Mouse (Mus musculus): ENCODE data around the gene Eps15l1. TPM values are rescaled to one million over a fixed set of nuclear protein-coding genes. Genes with fewer than 3 reads are reported as not detected.

The Eps15l1 gene
- polyA plus RNA-seq, 1 experiment from 2014 or later, result 42.5 TPM

- peaks cover 32% of the 10 kb centered on the region for H3K27me3 ChIP-seq (replicated peaks; ENCODE audit: control insufficient read depth, insufficient read depth, low read length)
- no peaks in the 10 kb centered on the region for H3K36me3 ChIP-seq (ENCODE audit: control insufficient read depth, insufficient read depth, low read length)
- 58% methylated on average over 25 of the region's 25 CpGs for WGBS
- H3K4me3 ChIP-seq (ENCODE audit: low read length), result peak overlapping the region; percentile 65
- peak overlapping the region; percentile 96 for H3K4me2 ChIP-seq (ENCODE audit: low read depth, low read length)
- H3K9me3 ChIP-seq (ENCODE audit: control insufficient read depth, low read length), result no peaks in the 10 kb centered on the region
- H3K27ac ChIP-seq (ENCODE audit: low read length), result no peak overlapping the region
- peak overlapping the region; percentile 41; the same call in 1 of the 2 replicates for H3K9ac ChIP-seq (ENCODE audit: low read depth, low read length)
- ATAC-seq, result no peak
- peaks cover 14% of the 10 kb centered on the region for H3K4me1 ChIP-seq (ENCODE audit: control insufficient read depth, insufficient read depth, low read length)
These were observed 100.3 kb downstream of the Eps15l1 start for GRCm38 (mm10) chr8:72320803-72321583.

GRCm38 (mm10) chr8:72319921-72320802 lies 101.1 kb downstream of the Eps15l1 start:
- Histone ChIP-seq H3K27me3 (replicated peaks; ENCODE audit: control insufficient read depth, insufficient read depth, low read length) (peaks cover 32% of the 10 kb centered on the region), H3K4me1 (ENCODE audit: control insufficient read depth, insufficient read depth, low read length) (peaks cover 14% of the 10 kb centered on the region), H3K27ac (ENCODE audit: low read length) (no peak overlapping the region), H3K9me3 (ENCODE audit: control insufficient read depth, low read length) (no peaks in the 10 kb centered on the region), H3K4me2 (ENCODE audit: low read depth, low read length) (peak overlapping the region; percentile 96), H3K36me3 (ENCODE audit: control insufficient read depth, insufficient read depth, low read length) (no peaks in the 10 kb centered on the region), H3K9ac (ENCODE audit: low read depth, low read length) (peak overlapping the region; percentile 71), H3K4me3 (ENCODE audit: low read length) (peak overlapping the region; percentile 65)
- WGBS, result 7% methylated on average over 52 of the region's 55 CpGs
- ATAC-seq, result no peak

- H3K4me2 ChIP-seq (ENCODE audit: low read depth, low read length), result peak overlapping the region; percentile 96
- H3K27me3 ChIP-seq (replicated peaks; ENCODE audit: control insufficient read depth, insufficient read depth, low read length), result peaks cover 32% of the 10 kb centered on the region
- no peaks in the 10 kb centered on the region for H3K36me3 ChIP-seq (ENCODE audit: control insufficient read depth, insufficient read depth, low read length)
- under 1% methylated on average over 46 of the region's 48 CpGs for WGBS
- ATAC-seq, result peak; percentile 32
- H3K9ac ChIP-seq (ENCODE audit: low read depth, low read length), result peak overlapping the region; percentile 71
- H3K27ac ChIP-seq (ENCODE audit: low read length), result no peak overlapping the region; the same call in 1 of the 2 replicates
- H3K4me3 ChIP-seq (ENCODE audit: low read length), result peak overlapping the region; percentile 65
- no peaks in the 10 kb centered on the region for H3K9me3 ChIP-seq (ENCODE audit: control insufficient read depth, low read length)
- peaks cover 14% of the 10 kb centered on the region for H3K4me1 ChIP-seq (ENCODE audit: control insufficient read depth, insufficient read depth, low read length)
These were observed 101.9 kb downstream of the Eps15l1 start for GRCm38 (mm10) chr8:72319397-72319796.

- peak; percentile 97 for ATAC-seq
- no peaks in the 10 kb centered on the region for H3K36me3 ChIP-seq (ENCODE audit: control insufficient read depth, insufficient read depth, low read length)
- H3K9ac ChIP-seq (ENCODE audit: low read depth, low read length), result peak within 1 kb of the TSS; percentile 71
- WGBS, result 0% methylated on average over 46 of the region's 46 CpGs
- H3K4me3 ChIP-seq (ENCODE audit: low read length), result peak within 1 kb of the TSS; percentile 65
- peak within 1 kb of the TSS; percentile 96 for H3K4me2 ChIP-seq (ENCODE audit: low read depth, low read length)
- H3K27me3 ChIP-seq (replicated peaks; ENCODE audit: control insufficient read depth, insufficient read depth, low read length), result peaks cover 32% of the 10 kb centered on the region
- peaks cover 14% of the 10 kb centered on the region for H3K4me1 ChIP-seq (ENCODE audit: control insufficient read depth, insufficient read depth, low read length)
- H3K9me3 ChIP-seq (ENCODE audit: control insufficient read depth, low read length), result no peaks in the 10 kb centered on the region
- H3K27ac ChIP-seq (ENCODE audit: low read length), result peak within 1 kb of the TSS; percentile 54
These were observed 102.4 kb downstream of the Eps15l1 start, which contains the start of gene Klf2 for GRCm38 (mm10) chr8:72318801-72319322. Gene Klf2, plus strand, starts transcription at chr8:72319033.

- WGBS, result 38% methylated on average over 5 of the region's 5 CpGs
- ATAC-seq, result no peak
These were observed 103.4 kb downstream of the Eps15l1 start for GRCm38 (mm10) chr8:72317741-72318301.

GRCm38 (mm10) chr8:72316053-72316695 lies 105.1 kb downstream of the Eps15l1 start:
- ATAC-seq, result no peak
- Histone ChIP-seq H3K4me1 (ENCODE audit: control insufficient read depth, insufficient read depth, low read length) (peaks cover 14% of the 10 kb centered on the region), H3K9ac (ENCODE audit: low read depth, low read length) (no peak overlapping the region), H3K9me3 (ENCODE audit: control insufficient read depth, low read length) (no peaks in the 10 kb centered on the region), H3K27ac (ENCODE audit: low read length) (no peak overlapping the region), H3K4me2 (ENCODE audit: low read depth, low read length) (no peak overlapping the region), H3K27me3 (replicated peaks; ENCODE audit: control insufficient read depth, insufficient read depth, low read length) (peaks cover 23% of the 10 kb centered on the region), H3K4me3 (ENCODE audit: low read length) (no peak overlapping the region), H3K36me3 (ENCODE audit: control insufficient read depth, insufficient read depth, low read length) (no peaks in the 10 kb centered on the region)
- 52% methylated on average over 10 of the region's 10 CpGs for WGBS

More at GRCm38 (mm10) chr8:72317741-72318301, 103.4 kb downstream of the Eps15l1 start:
- H3K36me3 ChIP-seq (ENCODE audit: control insufficient read depth, insufficient read depth, low read length), result no peaks in the 10 kb centered on the region
- no peak overlapping the region for H3K4me2 ChIP-seq (ENCODE audit: low read depth, low read length)
- no peak overlapping the region for H3K4me3 ChIP-seq (ENCODE audit: low read length)
- no peak overlapping the region for H3K27ac ChIP-seq (ENCODE audit: low read length)
- no peak overlapping the region for H3K9ac ChIP-seq (ENCODE audit: low read depth, low read length)
- peaks cover 32% of the 10 kb centered on the region for H3K27me3 ChIP-seq (replicated peaks; ENCODE audit: control insufficient read depth, insufficient read depth, low read length)
- no peaks in the 10 kb centered on the region for H3K9me3 ChIP-seq (ENCODE audit: control insufficient read depth, low read length)
- peaks cover 14% of the 10 kb centered on the region for H3K4me1 ChIP-seq (ENCODE audit: control insufficient read depth, insufficient read depth, low read length)

- Histone ChIP-seq H3K4me1 (ENCODE audit: control insufficient read depth, insufficient read depth, low read length) (peaks cover 5% of the 10 kb centered on the region; the same call in 1 of the 2 replicates), H3K9me3 (ENCODE audit: control insufficient read depth, low read length) (no peaks in the 10 kb centered on the region), H3K27ac (ENCODE audit: low read length) (no peak overlapping the region), H3K4me2 (ENCODE audit: low read depth, low read length) (no peak overlapping the region), H3K27me3 (replicated peaks; ENCODE audit: control insufficient read depth, insufficient read depth, low read length) (no peaks in the 10 kb centered on the region), H3K4me3 (ENCODE audit: low read length) (no peak overlapping the region), H3K9ac (ENCODE audit: low read depth, low read length) (no peak overlapping the region), H3K36me3 (ENCODE audit: control insufficient read depth, insufficient read depth, low read length) (no peaks in the 10 kb centered on the region)
- ATAC-seq, result no peak
- WGBS, result 78% methylated on average over 3 of the region's 3 CpGs
These were observed 108.2 kb downstream of the Eps15l1 start for GRCm38 (mm10) chr8:72312926-72313518.

GRCm38 (mm10) chr8:72310849-72311506 lies 110.3 kb downstream of the Eps15l1 start:
- Histone ChIP-seq H3K4me3 (ENCODE audit: low read length) (no peak overlapping the region), H3K9ac (ENCODE audit: low read depth, low read length) (no peak overlapping the region), H3K9me3 (ENCODE audit: control insufficient read depth, low read length) (no peaks in the 10 kb centered on the region), H3K27ac (ENCODE audit: low read length) (no peak overlapping the region), H3K4me2 (ENCODE audit: low read depth, low read length) (no peak overlapping the region), H3K36me3 (ENCODE audit: control insufficient read depth, insufficient read depth, low read length) (no peaks in the 10 kb centered on the region), H3K4me1 (ENCODE audit: control insufficient read depth, insufficient read depth, low read length) (peaks cover 3% of the 10 kb centered on the region; the same call in 1 of the 2 replicates), H3K27me3 (replicated peaks; ENCODE audit: control insufficient read depth, insufficient read depth, low read length) (no peaks in the 10 kb centered on the region)
- ATAC-seq, result peak; percentile 81
- 48% methylated on average over 8 of the region's 8 CpGs for WGBS

Data from intestine, embryonic 16.5 days (tissue).